Mouse (Mus musculus) brain, adult 2 months (tissue): ENCODE results near the gene Boc.
A peak's percentile ranks its signal among the peaks of the same experiment; 100 is the strongest.
"Not testable (repeated sequence)": the region's sequence is repeated elsewhere in the genome, so short reads cannot be mapped to it uniquely, and the experiment has no call there.

Experiments used
- DNase-seq: peaks from one replicate; pipeline ENCODE4 v3.0.0; 2011; ENCODE audit warnings: low read depth, low spot score

The Boc gene

GRCm38 (mm10) chr16:44491051-44491450 is 67.6 kb downstream of the Boc start:
- DNase-seq, result no peak

GRCm38 (mm10) chr16:44487194-44487593 is 71.5 kb downstream of the Boc start:
- DNase-seq, result no peak

- DNase-seq, result peak; percentile 71
These were observed 72.1 kb downstream of the Boc start for GRCm38 (mm10) chr16:44486612-44487011.

GRCm38 (mm10) chr16:44485691-44486090 is 73.0 kb downstream of the Boc start:
- no peak for DNase-seq

- no peak for DNase-seq
These were observed 73.9 kb downstream of the Boc start for GRCm38 (mm10) chr16:44484831-44485230.

- peak; percentile 91 for DNase-seq
These were observed 74.6 kb downstream of the Boc start for GRCm38 (mm10) chr16:44484079-44484478.

GRCm38 (mm10) chr16:44481599-44482593 is 76.8 kb downstream of the Boc start:
- no peak for DNase-seq

- peak; percentile 52 for DNase-seq
These were observed 78.1 kb downstream of the Boc start for GRCm38 (mm10) chr16:44480616-44481015.

- DNase-seq, result peak; percentile 94
These were observed 78.8 kb downstream of the Boc start for GRCm38 (mm10) chr16:44479852-44480251.

- DNase-seq, result no peak
These were observed 79.9 kb downstream of the Boc start for GRCm38 (mm10) chr16:44478767-44479166.

- no peak for DNase-seq
These were observed 82.9 kb downstream of the Boc start for GRCm38 (mm10) chr16:44475682-44476375.

GRCm38 (mm10) chr16:44475281-44475680 is 83.4 kb downstream of the Boc start:
- DNase-seq, result no peak

- DNase-seq, result no peak
These were observed 97.8 kb downstream of the Boc start for GRCm38 (mm10) chr16:44460922-44461321.

GRCm38 (mm10) chr16:44458826-44459225 is 99.9 kb downstream of the Boc start:
- no peak for DNase-seq

GRCm38 (mm10) chr16:44457858-44458257 is 100.8 kb downstream of the Boc start:
- DNase-seq, result no peak

GRCm38 (mm10) chr16:44441913-44442312 is 116.8 kb downstream of the Boc start:
- DNase-seq, result not testable (repeated sequence)

GRCm38 (mm10) chr16:44435481-44435880 is 123.2 kb downstream of the Boc start:
- DNase-seq, result peak; percentile 27
